Mouse (Mus musculus): ENCODE results near the gene Auts2.

- TF ChIP-seq CTCF (IDR thresholded peaks at IDR 0.05; ENCODE audit: insufficient read depth, low read length) (no peak), POLR2A (IDR thresholded peaks at IDR 0.05; ENCODE audit: borderline replicate concordance, extremely low read depth, low read depth, low read length) (no peak)
Measured at GRCm38 (mm10) chr5:132426342-132426741, 116.8 kb downstream of the Auts2 start.

Data from lung, adult 2 months (tissue).